Mouse (Mus musculus) lung, embryonic 14.5 days (tissue): ENCODE results near the gene Lrit3. TPM values are rescaled to one million over a fixed set of nuclear protein-coding genes. Genes with fewer than 3 reads are reported as not detected.

Experiments used
- ATAC-seq: fragments of 200-750 bp; cut with Nextera tagmentation; 2 replicates; pipeline ENCODE4 v1.8.0; 2017; ENCODE audit warnings: mild to moderate bottlenecking, moderate TSS enrichment, moderate library complexity; ENCODE audit not compliant: insufficient read depth
- DNase-seq: peaks from one replicate; pipeline ENCODE4 v3.0.0-alpha.2; 2015
- H3K27ac ChIP-seq: fragments of 300-500 bp; sonication (generic); 2 replicates; pipeline ENCODE4 v1.5.1; 2014; ENCODE audit warnings: low read depth, mild to moderate bottlenecking, moderate library complexity
- H3K27me3 ChIP-seq: fragments of 300-500 bp; sonication (generic); 2 replicates; pipeline ENCODE4 v1.6.1; 2014; ENCODE audit warnings: low read length, control low read depth; ENCODE audit not compliant: insufficient read depth
- H3K36me3 ChIP-seq: fragments of 300-500 bp; sonication (generic); 2 replicates; pipeline ENCODE4 v1.6.1; 2014; ENCODE audit warnings: control low read depth; ENCODE audit not compliant: insufficient read depth
- H3K4me1 ChIP-seq: fragments of 300-500 bp; sonication (generic); 2 replicates; pipeline ENCODE4 v1.6.1; 2014; ENCODE audit warnings: antibody characterized with exemption, control low read depth; ENCODE audit not compliant: insufficient read depth
- H3K4me2 ChIP-seq: fragments of 300-500 bp; sonication (generic); 2 replicates; pipeline ENCODE4 v1.6.1; 2014; ENCODE audit warnings: mild to moderate bottlenecking
- H3K4me3 ChIP-seq: fragments of 300-500 bp; sonication (generic); 2 replicates; pipeline ENCODE4 v1.5.1; 2014; ENCODE audit warnings: low read depth, low read length
- H3K9ac ChIP-seq: fragments of 300-500 bp; sonication (generic); 2 replicates; pipeline ENCODE4 v1.6.1; 2014
- H3K9me3 ChIP-seq: fragments of 300-500 bp; sonication (generic); 2 replicates; pipeline ENCODE4 v1.6.1; 2016; ENCODE audit warnings: low read depth, low read length, control low read depth
- CTCF ChIP-seq: IDR thresholded peaks from 2 replicates; pipeline ENCODE4 v1.5.1; 2016; ENCODE audit warnings: antibody characterized with exemption, low read depth
- WGBS: fragments of 180-500 bp; shearing (Covaris S2); extraction: QIAGEN DNeasy Blood & Tissue Kit; methylation state at CpG from one replicate; pipeline ENCODE4 v1.1.7; 2014; 5-methylcytosine and 5-hydroxymethylcytosine counted together
- polyA plus RNA-seq: library from polyadenylated mRNA; unstranded; fragments of >200 nt; fragmentation: Nextera tagmentation; extraction: Ambion mirVana; gene quantifications from 2 replicates; pipeline ENCODE4 v1.2.1, GENCODE M21; 2014

Gene Lrit3
- polyA plus RNA-seq, 1 experiment from 2014 or later: not detected

- peak within 1 kb of the TSS; percentile 93 for H3K4me3 ChIP-seq
- H3K27me3 ChIP-seq: no peaks in the 10 kb centered on the region
- no peak for TF ChIP-seq CTCF
- no peaks in the 10 kb centered on the region for H3K9me3 ChIP-seq
- H3K4me2 ChIP-seq: peak within 1 kb of the TSS; percentile 80
- peak; percentile 93 for ATAC-seq
- peak within 1 kb of the TSS; percentile 87 for H3K9ac ChIP-seq
- H3K4me1 ChIP-seq: peaks cover 5% of the 10 kb centered on the region; the same call in 1 of the 2 replicates
- under 1% methylated on average over 60 of the region's 60 CpGs for WGBS
- peak within 1 kb of the TSS; percentile 95 for H3K27ac ChIP-seq
- peaks cover 23% of the 10 kb centered on the region for H3K36me3 ChIP-seq
- DNase-seq: peak; percentile 100
These were observed 27.3 kb upstream of the Lrit3 start, which contains the start of gene Gar1 for GRCm38 (mm10) chr3:129831035-129831568. Gene Gar1, minus strand, starts transcription at chr3:129831396.

DNA sequence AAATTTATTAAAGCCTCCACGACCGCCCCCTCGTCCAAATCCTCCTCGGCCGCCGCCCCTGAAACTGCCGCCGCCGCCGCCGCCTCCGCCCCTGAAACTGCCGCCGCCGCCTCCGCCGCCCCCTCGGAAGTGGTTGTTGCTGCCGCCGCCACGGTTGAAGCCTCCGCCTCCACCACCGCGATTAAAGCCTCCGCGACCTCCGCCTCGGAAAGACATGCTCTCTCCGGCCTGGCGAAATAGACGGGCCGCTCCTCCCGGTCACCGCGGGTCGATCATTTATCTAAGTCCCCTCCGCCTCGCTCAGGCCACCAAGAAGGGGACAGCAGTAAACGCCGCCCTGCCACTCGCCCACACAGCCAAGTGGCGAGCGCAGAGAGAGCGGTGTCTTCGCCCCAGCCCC lies 26.8 kb upstream of the Lrit3 start:
- H3K4me2 ChIP-seq: peak overlapping the region; percentile 80
- no peaks in the 10 kb centered on the region for H3K9me3 ChIP-seq
- ATAC-seq (peak; percentile 17), DNase-seq (peak; percentile 45)
- H3K4me3 ChIP-seq: peak overlapping the region; percentile 93
- peak overlapping the region; percentile 87 for H3K9ac ChIP-seq
- peak overlapping the region; percentile 95 for H3K27ac ChIP-seq
- H3K4me1 ChIP-seq: peaks cover 5% of the 10 kb centered on the region; the same call in 1 of the 2 replicates
- under 1% methylated on average over 45 of the region's 45 CpGs for WGBS
- TF ChIP-seq CTCF: no peak
- H3K27me3 ChIP-seq: no peaks in the 10 kb centered on the region
- H3K36me3 ChIP-seq: peaks cover 28% of the 10 kb centered on the region

GRCm38 (mm10) chr3:129827691-129828090 lies 23.9 kb upstream of the Lrit3 start:
- 91% methylated on average over 5 of the region's 5 CpGs for WGBS
- Histone ChIP-seq H3K9ac (no peak overlapping the region), H3K4me1 (peaks cover 5% of the 10 kb centered on the region; the same call in 1 of the 2 replicates), H3K4me3 (no peak overlapping the region), H3K27me3 (no peaks in the 10 kb centered on the region), H3K4me2 (no peak overlapping the region), H3K27ac (no peak overlapping the region), H3K9me3 (no peaks in the 10 kb centered on the region), H3K36me3 (peaks cover 50% of the 10 kb centered on the region)
- no peak for DNase-seq
- TF ChIP-seq CTCF: no peak
- ATAC-seq: no peak

DNA sequence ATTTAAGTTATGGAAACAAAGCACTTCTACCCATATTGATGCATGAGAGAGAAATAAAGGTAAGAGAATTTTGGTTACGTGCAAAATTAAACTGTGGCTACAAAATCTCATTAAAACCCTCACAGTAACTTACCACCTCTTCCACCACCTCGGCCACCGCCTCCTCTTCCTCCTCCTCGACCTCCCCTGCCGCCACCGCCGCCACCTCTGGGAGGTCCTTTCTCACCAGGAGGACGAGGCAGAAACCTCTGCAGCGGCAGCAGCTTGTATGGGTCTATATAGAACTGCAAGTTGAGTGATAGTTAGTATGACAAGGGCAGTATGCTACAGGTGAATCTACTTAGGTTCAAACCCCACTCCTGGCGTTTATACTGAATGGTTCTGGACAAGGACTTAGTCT lies 22.9 kb upstream of the Lrit3 start:
- no peaks in the 10 kb centered on the region for H3K9me3 ChIP-seq
- no peak for TF ChIP-seq CTCF
- WGBS: 87% methylated on average over 10 of the region's 10 CpGs

DNA sequence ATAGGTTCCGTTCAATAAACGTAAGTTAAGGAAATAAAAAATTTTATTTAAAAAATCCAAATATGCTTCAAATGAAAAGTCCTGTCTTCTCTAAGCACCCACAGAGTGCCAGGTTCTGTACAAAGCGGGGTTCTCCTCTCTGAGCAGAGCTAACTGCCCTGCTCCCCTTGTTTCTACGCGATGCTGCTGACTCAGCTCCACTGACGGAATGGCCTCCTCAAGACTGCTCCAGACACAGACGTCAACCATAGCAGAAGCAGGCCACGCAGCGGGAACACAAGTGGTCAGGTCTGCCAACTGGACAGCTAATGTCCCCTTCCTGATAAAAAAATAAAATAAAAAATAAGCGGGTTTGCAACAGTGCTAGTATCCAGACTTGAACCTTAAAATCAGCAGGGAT lies 21.1 kb upstream of the Lrit3 start:
- Histone ChIP-seq H3K9me3 (no peaks in the 10 kb centered on the region), H3K27ac (no peak overlapping the region), H3K4me3 (no peak overlapping the region), H3K4me1 (peaks cover 4% of the 10 kb centered on the region; the same call in 1 of the 2 replicates), H3K27me3 (no peaks in the 10 kb centered on the region), H3K36me3 (peaks cover 54% of the 10 kb centered on the region), H3K4me2 (no peak overlapping the region), H3K9ac (no peak overlapping the region)
- WGBS: 90% methylated on average over 10 of the region's 10 CpGs
- DNase-seq (no peak), ATAC-seq (no peak)
- TF ChIP-seq CTCF: no peak

More for the DNA sequence above, 22.9 kb upstream of the Lrit3 start:
- Histone ChIP-seq H3K4me3 (no peak overlapping the region), H3K27ac (no peak overlapping the region), H3K36me3 (peaks cover 54% of the 10 kb centered on the region), H3K4me1 (peaks cover 5% of the 10 kb centered on the region; the same call in 1 of the 2 replicates), H3K9ac (no peak overlapping the region), H3K27me3 (no peaks in the 10 kb centered on the region), H3K4me2 (no peak overlapping the region)
- DNase-seq (no peak), ATAC-seq (no peak)

GRCm38 (mm10) chr3:129824146-129824545 lies 20.3 kb upstream of the Lrit3 start:
- H3K9ac ChIP-seq: no peak overlapping the region
- H3K36me3 ChIP-seq: peaks cover 54% of the 10 kb centered on the region
- DNase-seq (no peak), ATAC-seq (no peak)
- no peak overlapping the region for H3K4me2 ChIP-seq
- 91% methylated on average over 4 of the region's 4 CpGs for WGBS
- H3K27me3 ChIP-seq: no peaks in the 10 kb centered on the region
- H3K4me1 ChIP-seq: no peaks in the 10 kb centered on the region
- no peaks in the 10 kb centered on the region for H3K9me3 ChIP-seq
- TF ChIP-seq CTCF: no peak
- H3K27ac ChIP-seq: no peak overlapping the region
- H3K4me3 ChIP-seq: no peak overlapping the region

DNA sequence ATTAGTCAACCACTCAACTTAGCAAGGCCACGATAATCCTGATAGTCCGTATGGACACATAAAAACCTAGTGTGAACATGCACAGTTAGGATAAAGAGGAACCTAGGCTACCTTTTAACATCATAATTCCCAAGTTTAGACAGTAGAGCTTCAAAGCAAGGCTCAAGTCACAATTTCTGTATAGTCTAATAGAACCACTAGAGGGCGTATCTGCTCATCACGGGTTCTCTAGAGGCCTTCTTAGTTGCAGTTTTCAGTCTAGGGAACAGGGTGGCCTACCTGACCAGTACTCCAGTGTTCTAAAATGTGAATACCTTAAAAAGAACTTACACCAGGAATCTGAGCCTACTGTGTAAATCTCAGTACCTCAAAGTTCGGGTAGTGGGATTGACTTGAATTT lies 19.5 kb upstream of the Lrit3 start:
- no peak overlapping the region for H3K4me3 ChIP-seq
- H3K9ac ChIP-seq: no peak overlapping the region
- no peak overlapping the region for H3K4me2 ChIP-seq
- no peaks in the 10 kb centered on the region for H3K27me3 ChIP-seq
- peak; percentile 55; the same call in 1 of the 2 replicates for ATAC-seq
- H3K9me3 ChIP-seq: no peaks in the 10 kb centered on the region
- no peak overlapping the region for H3K27ac ChIP-seq
- H3K4me1 ChIP-seq: no peaks in the 10 kb centered on the region
- peak; percentile 61 for TF ChIP-seq CTCF
- peak; percentile 82 for DNase-seq
- WGBS: 52% methylated on average over 5 of the region's 5 CpGs
- H3K36me3 ChIP-seq: peaks cover 45% of the 10 kb centered on the region
